Mouse (Mus musculus) left cerebral cortex, postnatal 10 days (tissue): ENCODE data around the gene Tas2r130. TPM values are rescaled to one million over a fixed set of nuclear protein-coding genes. Genes with fewer than 3 reads are reported as not detected.
"Not testable (repeated sequence)": the region's sequence is repeated elsewhere in the genome, so short reads cannot be mapped to it uniquely, and the experiment has no call there.

Source experiments
- DNase-seq, 2 experiments: peaks; one replicate each; pipeline ENCODE4 v3.0.0; 2021 to 2022; ENCODE audit warnings: low spot score in 2 of 2, mixed read lengths in 1 of 2; ENCODE audit errors: extremely low spot score in 1 of 2
- intact Hi-C: fragments of 180-260 bp; cut with DNase I; formaldehyde crosslinking; loops from one replicate; pipeline ENCODE4 v1.15.1; 2025
- total RNA-seq, 2 experiments: library from RNA; stranded (reverse); gene quantifications; 2 replicates each; pipeline ENCODE4 v1.2.3; 2021

Tas2r130 gene
- not detected for total RNA-seq

DNA sequence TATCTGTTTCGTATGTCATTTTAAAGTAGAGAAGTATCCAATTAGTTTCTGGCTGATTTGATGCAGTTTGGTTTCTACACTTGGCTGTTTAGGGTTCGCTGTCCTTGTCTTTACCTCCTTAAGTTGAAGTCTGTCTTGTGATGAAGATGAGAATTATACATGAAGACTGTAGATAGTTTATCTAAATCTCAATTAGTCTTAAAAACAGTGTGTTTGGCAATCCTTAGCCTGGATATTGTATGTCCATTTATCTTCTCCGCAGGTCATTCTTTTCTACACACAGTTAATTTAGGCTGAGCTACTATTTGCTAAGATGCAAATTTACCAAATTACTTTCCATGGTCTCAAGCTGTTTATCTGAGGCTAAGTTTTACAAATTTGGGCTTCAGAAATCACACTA lies at the start of gene Tas2r130:
TSS of gene Tas2r130 (minus strand) at position 101 of the 400 bp plus-strand sequence.
- DNase-seq = no peak
- intact Hi-C loops = no loop called here

DNA sequence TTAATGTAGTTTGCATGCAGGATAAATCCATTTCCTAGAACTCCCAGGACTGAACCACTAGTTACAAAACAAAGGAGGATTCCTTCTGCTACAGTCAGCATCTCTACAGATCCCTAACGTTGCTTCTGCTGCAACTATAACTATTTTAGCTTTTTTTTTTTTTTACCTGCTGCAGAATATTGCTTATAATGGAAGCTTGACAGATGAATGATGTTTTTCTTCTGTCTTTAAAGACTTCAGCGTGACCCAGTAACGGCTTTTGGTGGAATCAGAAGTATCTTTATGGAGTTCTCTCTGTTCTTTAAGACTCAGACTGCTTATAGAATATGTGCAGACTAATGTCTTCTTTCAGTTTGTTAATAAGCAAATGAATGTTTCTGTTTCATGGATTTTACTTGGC lies 48.1 kb upstream of the Tas2r130 start, which contains the start of gene Tas2r106:
TSS of gene Tas2r106 (minus strand) at position 101 of the 400 bp plus-strand sequence.
- intact Hi-C loops = no loop called here
- DNase-seq = no peak

DNA sequence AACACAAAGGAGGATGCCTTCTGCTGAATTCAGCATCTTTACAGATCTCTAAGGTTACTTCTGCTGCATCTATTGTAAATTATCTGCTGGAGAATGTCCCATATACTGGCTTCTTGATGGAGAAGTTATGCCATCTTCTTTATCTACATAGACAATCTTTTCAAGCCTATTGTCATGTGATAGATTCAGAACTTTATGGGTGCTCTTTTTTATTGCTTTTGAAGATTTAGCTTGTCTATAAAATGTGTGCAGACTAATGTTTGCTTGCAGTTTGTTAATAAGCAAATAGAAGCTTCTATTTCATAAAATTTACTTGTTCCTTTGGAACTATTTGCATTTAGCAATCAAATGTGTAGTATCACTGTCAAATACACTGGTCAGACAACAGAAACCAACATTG lies 29.3 kb upstream of the Tas2r130 start, which contains the start of gene Tas2r107:
TSS of gene Tas2r107 (minus strand) at position 101 of the 400 bp plus-strand sequence.
- intact Hi-C loops = no loop called here
- DNase-seq = no peak

DNA sequence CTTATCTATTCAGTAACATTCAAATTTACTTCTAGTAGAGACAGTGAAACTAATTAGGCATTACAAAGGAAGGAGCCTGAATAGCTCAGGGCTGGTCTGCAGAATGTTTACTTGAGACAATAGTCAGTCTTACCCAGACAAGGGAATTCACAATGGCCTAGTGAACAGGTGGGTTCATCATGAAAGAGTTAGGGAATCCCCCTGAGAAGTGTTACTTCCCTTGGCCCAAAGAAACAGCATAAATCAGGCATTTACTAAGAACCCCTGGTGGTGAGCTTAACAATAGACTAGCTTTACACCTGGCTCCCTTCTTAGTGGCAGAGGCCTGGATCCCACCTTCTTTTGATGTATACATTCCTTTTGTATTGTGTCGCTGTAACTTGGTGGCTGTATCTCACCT lies 20.8 kb downstream of the Tas2r130 start:
- DNase-seq, intact Hi-C loops: not testable (repeated sequence)

DNA sequence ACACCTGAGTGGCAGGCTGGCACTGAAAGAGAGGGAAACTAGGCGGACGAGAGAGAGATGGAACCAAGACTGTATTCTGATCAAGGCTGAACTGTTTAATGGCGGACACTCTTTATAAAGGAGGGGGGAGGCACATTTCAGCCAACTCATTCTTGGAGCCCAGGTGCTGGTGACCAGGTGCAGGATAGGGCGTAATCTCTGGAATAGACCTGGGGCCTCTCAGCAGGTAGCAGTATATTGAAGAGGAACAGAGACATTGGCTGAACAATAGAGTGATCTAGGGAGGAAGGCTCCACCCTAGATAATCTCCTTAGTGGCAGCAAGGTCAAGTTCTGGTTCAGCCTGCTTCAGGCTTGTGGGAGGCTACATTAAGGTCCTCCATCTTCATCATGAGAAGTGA lies 25.9 kb downstream of the Tas2r130 start:
- no peak for DNase-seq
- intact Hi-C loops = no loop called here

Other genes starting within 250 kb of the Tas2r130 start
- 100 to 1,000 TPM in 1 of 2 experiments, 10 to 100 TPM in 1; 96.4 to 106 TPM for gene Ybx3, start 242.4 kb downstream of the Tas2r130 start, total RNA-seq
- gene 5430401F13Rik, start 144.5 kb downstream of the Tas2r130 start, total RNA-seq = not detected
- not detected for gene Gm6619, start 144.5 kb downstream of the Tas2r130 start, total RNA-seq
- not detected for gene Tas2r107, start 29.2 kb upstream of the Tas2r130 start, total RNA-seq
- not detected for gene Tas2r106, start 48.0 kb upstream of the Tas2r130 start, total RNA-seq
- gene Tas2r104, start 54.8 kb upstream of the Tas2r130 start, total RNA-seq = not detected
- not detected for gene Tas2r105, start 56.6 kb upstream of the Tas2r130 start, total RNA-seq
- not detected for gene Tas2r114, start 59.2 kb upstream of the Tas2r130 start, total RNA-seq